Mouse (Mus musculus): Measurements from ENCODE around the gene Bcat2.

Gene Bcat2

DNA sequence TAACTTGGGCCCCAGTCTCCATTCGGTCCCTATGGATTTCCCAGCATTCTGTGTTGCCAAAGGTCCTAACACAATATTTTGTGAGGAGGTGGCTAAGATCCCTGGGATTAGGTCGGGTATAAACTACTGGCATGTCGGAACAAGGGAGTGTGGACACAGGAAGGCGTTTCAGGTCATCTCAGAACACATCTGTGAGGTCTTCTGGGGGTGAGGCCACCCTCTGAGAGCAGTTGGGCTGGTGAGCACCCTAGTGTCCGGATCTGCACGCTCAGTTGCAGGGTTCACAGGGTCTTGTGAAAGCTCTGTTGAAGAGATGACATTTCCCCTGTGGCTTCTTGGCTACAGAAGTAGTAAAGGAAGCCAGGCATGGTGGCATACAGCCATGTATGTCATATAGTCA is 16.0 kb downstream of the Bcat2 start:
- in situ Hi-C loops (cut with MboI, MseI) = no loop called here

DNA sequence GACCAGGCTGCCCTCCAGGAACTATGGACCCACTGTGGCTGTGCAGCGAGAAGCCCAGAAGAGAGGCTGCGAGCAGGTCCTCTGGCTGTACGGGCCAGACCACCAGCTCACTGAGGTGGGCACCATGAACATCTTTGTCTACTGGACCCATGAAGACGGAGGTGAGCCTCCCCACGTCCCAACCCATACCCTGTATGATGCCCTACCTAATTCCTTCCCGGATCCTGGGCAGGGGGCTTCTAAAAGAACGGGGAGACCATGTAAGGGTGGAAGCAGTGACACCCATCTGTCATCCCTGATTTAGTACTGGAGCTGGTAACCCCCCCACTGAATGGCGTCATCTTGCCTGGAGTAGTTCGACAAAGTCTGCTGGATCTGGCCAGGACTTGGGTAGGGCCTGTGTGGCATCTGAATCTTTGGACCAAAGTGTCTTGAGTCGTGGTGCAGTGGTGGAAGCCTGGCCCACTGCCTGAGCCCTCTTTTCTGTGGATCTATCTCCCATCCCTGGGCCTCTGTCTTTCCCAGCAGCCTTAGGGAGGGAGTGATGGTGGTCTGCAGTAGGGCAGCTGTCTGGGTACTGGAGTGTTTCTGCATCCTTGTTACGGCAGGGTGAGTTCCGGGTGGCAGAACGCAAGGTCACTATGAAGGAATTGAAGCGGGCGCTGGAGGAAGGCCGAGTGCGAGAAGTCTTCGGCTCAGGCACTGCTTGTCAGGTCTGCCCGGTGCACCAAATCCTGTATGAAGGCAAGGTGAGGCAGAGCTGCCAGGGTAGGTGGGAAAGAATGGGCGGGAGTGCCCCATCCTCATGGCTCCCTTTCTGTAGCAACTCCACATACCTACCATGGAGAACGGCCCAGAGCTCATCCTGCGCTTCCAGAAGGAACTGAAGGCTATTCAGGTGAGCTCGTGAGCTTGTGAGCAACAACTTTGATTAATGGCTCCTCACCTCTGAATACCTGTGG is 18.0 kb downstream of the Bcat2 start:
- in situ Hi-C loops (cut with MboI, MseI) = no loop called here

DNA sequence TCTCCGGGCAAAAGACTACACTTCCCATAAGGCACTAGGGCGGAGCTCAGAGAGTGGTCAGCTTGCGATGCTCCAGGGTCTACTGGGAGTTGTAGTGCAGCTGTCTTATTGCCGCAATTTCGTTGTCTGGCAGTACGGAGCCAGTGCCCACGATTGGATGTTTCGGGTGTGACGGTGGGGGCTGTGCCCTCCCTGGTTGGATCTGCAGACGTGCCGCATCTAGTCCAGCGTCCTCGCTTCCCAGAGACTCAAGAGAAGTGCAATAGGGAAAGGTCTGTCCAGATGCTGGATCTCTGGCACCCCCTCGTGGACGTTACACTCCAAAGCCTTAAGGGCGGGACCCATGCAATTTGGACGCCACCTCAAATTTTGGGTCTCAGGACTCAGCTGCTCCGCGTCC is 19.2 kb downstream of the Bcat2 start:
- in situ Hi-C loops (cut with MboI, MseI) = no loop called here

DNA sequence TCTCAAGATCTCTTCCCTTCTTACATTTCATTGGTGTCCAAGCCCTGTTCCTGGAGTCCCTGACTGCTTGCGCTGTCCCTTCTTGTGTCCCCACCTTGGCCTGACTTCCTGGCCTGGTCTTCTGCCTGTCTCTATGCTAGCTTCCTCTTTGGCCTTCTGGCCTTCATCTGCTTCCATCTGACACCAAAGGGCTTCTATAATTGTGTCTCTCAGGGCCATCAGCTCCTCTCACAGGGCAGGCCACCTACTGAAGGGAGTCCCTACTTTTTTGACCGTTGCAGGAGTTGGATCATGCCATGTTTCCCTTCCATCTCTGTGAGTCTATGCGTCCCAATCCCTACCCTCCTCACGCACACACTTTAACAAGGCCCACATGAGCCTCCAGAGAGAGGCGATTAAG is 19.9 kb downstream of the Bcat2 start:
- in situ Hi-C loops (cut with MboI, MseI) = no loop called here

DNA sequence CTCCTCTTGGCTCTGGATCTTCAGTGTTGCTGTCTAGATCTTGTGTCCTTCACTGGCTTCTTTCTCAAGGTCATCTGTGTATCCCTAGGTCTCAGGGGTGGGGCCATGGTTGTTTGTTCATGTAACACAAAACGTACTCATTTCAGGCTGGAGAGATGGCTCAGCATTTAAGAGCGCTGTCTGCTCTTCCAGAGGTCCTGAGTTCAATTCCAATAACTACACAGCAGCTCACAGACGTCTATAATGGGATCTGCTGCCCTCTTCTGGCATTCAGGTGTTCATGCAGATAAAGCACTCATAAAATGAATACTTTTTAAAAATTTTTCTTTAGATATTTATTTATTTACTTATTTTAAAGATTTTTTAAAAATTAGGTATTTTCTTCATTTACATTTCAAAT is 20.9 kb downstream of the Bcat2 start:
- in situ Hi-C loops (cut with MboI, MseI) = no loop called here

DNA sequence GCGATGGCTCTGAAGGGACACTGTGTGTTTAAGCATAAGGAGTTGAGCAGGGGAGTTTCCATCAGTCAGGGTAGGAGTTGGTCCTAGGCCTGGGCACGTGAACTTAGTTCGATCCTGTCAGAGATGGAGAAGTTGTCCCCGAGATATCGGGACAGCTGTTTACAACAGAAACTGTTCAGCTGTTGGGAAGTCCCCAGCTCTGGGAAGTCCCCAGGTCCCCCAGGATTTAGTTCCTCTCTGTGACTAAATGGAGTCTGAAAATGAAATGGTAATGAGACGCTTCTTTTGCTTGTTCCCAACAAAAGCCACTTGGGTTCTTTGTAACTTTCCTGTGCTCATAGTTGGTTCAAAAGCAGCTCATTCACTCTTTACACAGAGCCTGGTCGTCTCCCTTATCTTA is 21.9 kb downstream of the Bcat2 start:
- in situ Hi-C loops (cut with MboI, MseI) = no loop called here

DNA sequence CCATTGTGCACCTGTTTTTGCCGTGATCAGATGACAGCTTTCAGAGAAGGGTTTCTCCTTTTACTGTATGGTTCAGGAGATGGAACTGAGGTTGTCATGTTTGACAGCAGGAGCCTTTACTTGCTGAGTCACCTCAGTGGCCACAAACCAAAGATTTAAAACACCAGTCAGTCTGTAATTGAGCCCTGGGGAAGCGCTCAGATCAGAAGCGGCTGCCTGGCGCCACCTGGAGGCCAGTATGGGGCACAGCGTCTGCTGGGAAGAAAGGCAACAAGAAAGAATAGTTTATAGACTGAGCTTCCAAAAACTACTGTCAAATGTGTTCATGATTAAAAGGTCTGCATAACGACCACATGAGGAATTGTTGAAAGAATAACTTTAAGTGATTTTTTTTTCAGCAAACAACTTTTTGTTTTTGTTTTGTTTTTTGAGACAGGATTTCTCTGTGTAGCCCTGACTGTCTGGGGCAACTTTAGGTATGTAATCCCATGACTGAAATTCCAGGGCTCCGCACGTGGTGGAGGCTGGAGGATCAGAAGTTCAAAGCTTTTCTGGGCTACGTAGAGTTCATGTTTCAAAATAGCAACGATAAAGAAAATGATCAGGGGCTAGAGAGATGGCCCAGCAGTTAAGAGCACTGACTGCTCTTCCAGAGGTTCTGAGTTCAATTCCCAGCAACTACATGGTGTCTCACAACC is 23.3 kb downstream of the Bcat2 start:
- in situ Hi-C loops (cut with MboI, MseI) = no loop called here

DNA sequence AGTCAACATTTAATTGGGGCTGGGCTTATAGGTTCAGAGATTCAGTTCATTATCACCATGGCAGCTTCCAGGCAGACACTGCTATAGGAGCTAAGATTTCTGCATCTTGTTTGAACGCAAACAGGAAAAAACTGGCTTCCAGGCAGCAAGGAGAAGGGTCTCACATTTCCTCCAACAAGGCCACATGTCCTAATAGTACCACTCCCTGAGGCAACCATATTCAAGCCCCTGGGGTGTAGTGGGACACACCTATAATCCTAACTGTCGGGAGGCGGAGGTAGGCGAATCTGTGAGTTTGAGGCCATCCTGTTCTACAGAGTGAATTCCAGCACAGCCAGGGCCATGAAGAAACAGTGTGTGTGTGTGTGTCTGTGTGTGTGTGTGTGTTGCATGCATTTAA is 25.2 kb downstream of the Bcat2 start:
- in situ Hi-C loops (cut with MboI, MseI) = no loop called here

DNA sequence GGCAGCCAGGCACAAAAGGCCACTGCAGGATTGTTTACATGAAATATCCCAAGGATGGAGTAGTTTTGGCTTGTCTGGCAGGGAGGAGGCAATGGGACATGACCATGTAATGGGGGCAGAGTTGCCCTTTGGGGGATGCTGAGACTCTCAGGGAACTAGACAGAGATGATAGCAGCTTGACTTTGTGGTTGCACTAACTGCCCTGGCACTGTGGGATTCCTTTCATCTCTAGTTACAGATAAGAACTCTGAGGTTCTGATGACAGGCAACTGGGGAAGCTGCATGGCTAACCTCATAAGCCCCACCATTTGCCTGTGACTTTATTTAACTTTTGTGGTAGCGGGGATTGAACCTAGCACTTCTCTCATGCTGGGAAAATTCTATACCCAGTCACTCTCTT is 26.2 kb downstream of the Bcat2 start:
- in situ Hi-C loops (cut with MboI, MseI) = no loop called here

DNA sequence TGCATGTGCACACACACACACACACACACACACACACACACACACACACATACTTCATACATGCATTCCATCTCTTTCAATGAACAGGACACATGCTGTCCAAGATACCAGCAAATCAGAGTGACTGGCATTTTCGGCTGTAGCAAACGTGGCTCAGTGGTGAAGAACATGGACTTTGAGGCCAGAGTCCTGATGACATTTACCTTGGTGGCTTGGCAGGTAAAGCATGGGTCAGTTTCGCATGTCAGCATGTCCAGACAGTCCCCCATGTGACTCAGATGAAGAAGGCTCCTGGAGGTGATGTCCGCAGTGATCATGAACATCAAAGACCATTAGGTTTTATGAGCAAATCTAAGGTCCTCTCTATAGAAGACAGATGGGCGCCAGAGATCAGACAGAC is 27.1 kb downstream of the Bcat2 start:
- in situ Hi-C loops (cut with MboI, MseI) = no loop called here

DNA sequence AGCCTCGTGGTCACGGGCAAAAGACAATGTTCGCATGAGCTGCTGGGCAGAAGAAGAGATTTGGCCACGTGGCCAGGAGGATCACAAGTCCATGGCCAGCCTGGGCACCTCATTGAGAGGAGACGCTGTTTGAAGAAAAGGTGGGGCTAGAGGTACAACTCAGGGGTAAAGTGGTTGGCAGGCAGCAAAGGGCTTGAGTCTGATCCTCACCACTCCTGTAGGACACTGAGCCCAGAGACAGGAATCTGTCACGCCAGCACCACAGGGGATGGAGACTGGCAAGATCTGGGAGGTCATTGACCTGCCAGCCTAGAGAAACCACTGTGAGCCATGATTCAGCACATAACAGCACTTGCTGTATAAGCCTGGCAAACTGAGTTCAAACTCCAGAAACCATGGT is 27.6 kb downstream of the Bcat2 start:
- in situ Hi-C loops (cut with MboI, MseI) = no loop called here

DNA sequence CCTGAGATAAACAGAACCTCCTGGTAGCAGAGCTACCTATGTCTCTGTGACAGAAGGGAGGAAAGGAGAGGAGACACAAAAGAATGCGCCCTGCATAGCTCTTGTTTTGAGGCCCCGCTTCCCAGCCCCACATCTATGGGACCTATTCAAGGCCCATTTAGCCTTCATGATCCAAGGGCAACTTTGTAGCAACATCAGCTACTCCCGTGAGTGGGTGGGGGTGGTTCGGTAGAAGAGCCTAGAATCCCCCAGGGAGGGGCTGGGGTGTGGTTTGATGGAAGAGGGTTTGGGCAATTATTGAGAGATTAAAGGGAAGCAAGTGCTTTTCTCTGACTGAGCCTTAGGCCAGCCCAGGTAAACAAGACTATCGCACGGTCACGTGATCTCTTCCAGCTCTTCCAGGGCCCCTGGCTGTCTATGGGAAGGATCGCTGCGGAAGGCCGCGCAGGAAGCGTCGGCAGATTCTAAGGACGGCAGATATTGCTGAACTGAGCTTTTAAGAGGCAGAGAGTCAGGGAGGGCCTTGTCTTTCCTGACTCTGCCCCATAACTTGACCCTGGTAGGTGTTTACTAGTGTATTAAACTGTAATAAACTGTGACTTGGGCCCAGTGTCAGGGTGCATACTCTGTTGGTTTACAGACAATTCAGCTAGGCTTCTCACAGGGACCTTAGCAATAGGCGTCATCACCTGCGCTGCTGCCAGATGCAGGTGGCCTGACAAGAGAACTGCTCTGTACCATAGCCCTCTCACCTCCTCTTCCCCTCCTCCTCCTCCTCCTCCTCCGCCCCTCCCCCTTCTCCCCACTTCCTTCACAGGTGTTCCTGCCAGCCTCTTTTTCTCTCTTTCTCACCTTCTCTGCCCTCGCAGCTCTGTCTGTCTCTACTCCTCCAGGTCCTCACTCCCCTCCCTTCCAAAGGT is 29.3 kb downstream of the Bcat2 start:
- in situ Hi-C loops (cut with MboI, MseI) = no loop called here

DNA sequence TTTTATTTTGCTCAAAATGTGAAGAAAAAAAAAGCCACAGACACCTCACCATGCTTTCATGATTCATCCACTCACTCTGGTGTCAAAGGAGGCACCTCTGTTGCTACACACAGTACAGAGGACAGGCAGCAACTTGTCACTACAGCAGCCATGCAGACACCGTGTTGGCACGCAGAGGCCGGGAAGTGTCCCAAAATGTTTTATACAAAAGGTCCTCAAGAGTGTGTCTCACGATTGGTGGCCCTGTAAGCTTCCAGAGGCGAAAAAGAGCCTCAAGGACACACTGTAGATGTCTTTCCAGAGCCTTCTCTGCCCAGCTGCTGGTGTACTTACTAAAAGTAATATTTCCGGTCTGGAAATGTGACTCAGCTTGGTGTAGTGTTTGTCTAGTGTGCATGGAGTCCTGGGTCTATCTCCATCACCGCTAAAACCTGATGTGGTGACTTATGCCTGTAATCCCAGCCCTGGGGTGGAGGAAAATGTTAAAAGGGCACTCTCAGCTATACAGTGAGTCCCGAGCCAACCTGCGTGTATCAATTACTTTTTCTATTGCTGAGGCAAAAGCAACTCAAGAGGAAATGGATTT is 35.8 kb downstream of the Bcat2 start:
- in situ Hi-C loops (cut with MboI, MseI) = no loop called here

DNA sequence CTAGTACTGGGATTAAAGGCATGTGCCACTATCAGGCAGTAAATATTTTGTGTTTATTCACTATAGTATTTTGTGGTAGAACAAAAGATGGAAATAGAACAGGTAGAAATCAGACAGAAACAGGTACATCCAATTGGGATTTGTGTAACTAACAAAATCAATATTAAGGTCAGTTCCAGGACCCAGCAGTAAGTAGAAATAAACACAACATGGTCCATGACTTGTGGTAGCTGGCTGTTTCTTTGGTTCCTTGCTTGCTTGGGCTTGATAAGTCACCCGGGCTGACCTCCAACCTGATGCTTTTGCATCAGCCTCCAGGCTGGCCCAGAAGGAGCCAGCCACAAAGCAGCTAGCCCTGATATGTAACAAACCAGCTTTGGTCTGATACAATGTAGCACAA is 39.6 kb downstream of the Bcat2 start:
- in situ Hi-C loops (cut with MboI, MseI) = no loop called here

DNA sequence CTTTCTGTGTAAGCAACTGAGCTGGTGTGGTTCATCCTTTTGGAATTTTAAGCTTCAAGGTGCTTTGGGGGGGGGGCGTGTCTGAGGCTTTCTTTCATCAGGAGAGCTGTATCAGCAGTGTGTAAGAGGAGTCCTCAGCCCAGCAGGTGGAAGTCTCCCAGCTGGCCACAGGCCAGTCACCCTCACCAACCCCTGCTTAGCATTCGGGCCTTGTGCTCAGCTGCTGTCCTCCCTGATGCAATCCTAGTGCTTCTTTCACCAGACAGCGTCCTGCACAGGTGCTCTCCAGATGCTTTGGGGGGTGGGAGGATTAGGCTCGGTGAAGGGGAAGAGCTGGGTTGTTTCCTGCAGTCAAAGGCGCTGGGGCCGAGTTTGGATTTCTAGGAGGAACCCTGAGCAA is 46.3 kb downstream of the Bcat2 start:
- in situ Hi-C loops (cut with MboI, MseI) = no loop called here

DNA sequence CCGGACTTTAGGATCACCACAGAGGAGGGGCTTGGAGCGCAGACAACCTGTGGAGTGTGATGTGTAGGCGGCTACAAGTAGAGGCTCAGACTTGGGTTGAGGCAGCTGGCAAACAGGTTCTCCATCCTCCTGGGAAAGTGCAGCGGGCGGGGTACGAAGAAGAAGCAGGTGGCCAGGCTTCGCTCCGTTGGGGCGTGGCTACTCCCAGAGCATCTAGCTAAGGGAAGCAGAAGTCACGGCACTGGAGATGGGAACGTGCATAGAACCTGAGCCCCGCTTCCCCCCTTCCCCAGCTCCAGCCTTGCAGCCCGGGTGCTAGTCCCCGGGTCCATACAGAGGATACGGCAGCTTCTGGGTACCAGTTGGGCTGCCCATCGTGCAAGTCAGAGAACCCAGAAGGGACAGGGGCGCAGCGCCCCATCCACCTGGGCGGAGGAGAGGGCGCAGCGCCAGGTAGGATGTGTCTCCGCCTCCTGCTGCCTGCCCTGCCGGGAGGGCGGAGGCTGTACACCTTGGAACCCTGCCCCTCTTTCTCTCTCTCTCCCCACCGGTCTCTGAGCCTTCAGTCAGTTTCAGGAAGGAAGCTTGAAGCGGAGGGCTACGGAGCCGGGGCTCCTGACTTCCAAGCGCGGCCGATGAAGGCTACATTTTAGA is 47.2 kb downstream of the Bcat2 start, which contains the start of gene Fut1:
Gene Fut1 (plus strand): TSS at position 248 of the 654 bp plus-strand sequence.
- in situ Hi-C loops (cut with MboI, MseI) = no loop called here

DNA sequence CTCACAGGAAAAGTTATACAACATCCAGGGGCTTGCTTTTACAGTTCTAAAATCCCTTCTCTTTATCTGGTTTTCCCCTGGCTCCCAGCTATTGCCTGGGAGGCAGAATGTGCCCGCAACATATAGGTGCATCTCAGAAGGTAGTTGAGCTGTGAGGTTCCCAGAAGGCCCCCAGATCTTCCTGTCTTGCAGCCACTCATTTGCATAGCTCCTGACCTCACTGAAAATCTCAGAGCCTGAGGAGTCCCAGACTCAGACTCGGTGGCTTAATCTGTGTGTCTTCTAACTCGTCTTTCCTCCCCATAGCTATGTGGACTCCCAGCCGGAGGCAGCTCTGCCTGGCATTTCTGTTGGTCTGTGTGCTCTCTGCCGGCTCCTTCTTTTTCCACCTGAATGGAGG is 48.4 kb downstream of the Bcat2 start:
- in situ Hi-C loops (cut with MboI, MseI) = no loop called here

DNA sequence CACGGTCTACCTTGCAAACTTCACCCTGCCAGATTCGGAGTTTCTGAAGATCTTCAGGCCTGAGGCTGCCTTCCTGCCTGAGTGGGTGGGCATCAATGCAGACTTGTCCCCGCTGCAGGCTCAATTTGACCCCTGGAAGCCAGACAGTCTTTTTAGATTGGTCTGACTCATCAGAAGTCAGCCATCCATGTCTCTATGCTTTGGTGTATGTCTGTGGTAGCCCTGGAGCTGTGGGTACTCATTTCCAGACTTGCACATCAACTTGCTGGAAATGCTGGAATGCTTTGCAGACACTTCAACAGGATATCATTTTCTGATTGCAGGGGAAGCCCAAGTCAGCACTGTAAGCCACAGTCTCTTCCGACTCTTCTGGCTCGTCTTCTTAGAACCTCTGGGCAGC is 49.6 kb downstream of the Bcat2 start:
- in situ Hi-C loops (cut with MboI, MseI) = no loop called here

DNA sequence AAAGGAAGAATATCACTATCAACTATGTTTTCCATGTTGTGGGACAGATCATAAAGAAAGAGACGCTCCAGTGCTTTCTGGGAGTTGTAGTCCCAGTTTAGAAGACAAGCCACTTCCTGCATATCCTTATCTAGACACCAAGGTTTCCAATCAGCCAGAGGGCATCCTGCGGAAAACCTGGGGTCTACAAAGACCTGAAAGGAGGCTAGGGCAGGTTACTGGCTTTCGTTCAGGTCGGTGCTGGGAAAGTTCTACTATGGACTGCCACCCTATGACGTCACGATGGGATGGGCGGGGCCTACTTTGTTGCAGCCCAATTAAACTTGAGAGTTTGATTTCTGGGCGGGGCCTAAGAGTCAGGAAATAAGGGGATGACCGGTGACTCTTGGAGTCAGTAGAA is 51.5 kb downstream of the Bcat2 start, which contains the start of gene Izumo1:
Gene Izumo1 (plus strand): TSS at position 369 of the 400 bp plus-strand sequence.
- in situ Hi-C loops (cut with MboI, MseI) = no loop called here

DNA sequence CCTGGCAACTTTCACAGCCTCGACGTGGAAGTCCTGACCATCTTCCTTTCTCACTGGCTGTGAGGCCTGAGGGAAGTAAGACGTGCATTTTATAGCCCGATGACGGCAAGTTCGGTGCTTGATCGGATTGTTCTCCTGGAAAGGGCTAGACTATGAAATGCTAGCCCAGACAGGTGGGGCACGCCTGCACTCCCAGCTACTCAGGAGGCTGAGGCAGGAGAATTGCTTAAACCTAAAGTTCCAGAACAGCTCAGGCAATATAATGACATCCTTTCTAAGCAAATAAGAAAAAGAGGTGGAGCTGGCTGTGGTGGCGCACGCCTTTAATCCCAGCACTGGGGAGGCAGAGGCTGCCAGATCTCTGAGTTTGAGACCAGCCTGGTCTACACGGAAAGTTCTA is 53.6 kb downstream of the Bcat2 start:
- in situ Hi-C loops (cut with MboI, MseI) = no loop called here

DNA sequence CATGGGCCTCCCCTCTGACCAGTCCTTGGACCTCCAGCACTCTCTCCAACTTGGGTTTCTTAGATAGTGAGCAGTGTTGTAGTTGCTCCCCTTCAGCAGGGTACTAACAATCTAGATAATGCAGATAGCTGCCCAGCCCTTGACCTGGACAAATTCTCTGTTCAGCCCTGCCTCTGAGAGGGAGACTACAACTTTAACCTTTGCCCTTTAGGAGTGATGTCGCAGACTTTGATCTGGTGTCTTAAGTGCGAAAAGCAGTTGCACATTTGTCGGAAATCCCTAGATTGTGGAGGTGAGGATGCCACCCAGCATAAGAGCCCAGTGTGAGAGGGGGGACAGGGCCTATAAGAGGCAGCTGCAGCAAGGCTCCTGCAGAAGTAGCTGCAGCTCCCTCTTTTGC is 54.8 kb downstream of the Bcat2 start:
- in situ Hi-C loops (cut with MboI, MseI) = no loop called here

Data from regulatory T cell (primary cell).